Comparison of ENCODE assay signal across 13 mouse cellular contexts in the genomic region with DNA sequence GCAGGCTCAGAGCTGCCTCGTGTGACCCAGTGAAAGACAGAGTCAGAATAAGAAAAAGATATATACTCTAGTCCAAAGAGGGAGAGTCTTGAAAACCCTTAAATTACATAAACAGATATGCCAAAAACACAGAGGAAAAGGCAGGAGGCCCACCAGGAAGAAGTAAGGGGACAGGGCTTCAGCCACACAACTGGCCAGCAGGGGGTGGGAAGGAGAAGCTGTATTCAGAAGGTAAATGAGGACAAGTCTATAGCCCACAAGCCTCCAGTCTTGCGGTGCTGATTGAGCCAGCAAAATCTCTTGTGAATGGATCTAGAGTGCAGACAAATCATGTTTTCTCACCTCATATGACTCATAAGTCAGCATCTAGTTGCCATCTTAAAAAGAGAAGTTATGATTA.
"Had no signal": no experiment of that assay in that cellular context is flagged by ENCODE, and none has a peak within 500 bp of the region (broad histone marks: within the 10 kb centered on the region; RNA-seq: fewer than 3 reads in every experiment).

No protein-coding gene starts in this region.

- H3K9ac ChIP-seq: intestine, embryonic 15.5 days; limb, embryonic 15.5 days; liver, embryonic 14.5 days; midbrain, embryonic 12.5 days had no signal

- H3K9me3 ChIP-seq: intestine, embryonic 15.5 days; limb, embryonic 15.5 days; midbrain, embryonic 12.5 days had no signal

- H3K27ac ChIP-seq: intestine, embryonic 15.5 days; kidney, postnatal 0 days; left cerebral cortex, adult 2 months; limb, embryonic 15.5 days; liver, embryonic 14.5 days; midbrain, embryonic 12.5 days had no signal

- H3K4me3 ChIP-seq: intestine, embryonic 15.5 days; left cerebral cortex, adult 2 months; limb, embryonic 15.5 days; midbrain, embryonic 12.5 days had no signal

- DNase-seq: kidney, adult 18-20 months; kidney, postnatal 4 days; lung, adult 18-20 months; right cerebral cortex, postnatal 4 days; spleen, adult 18-20 months; thymus, adult 2 months; thymus, postnatal 36 days had no signal

- H3K27me3 ChIP-seq: intestine, embryonic 15.5 days; limb, embryonic 15.5 days; midbrain, embryonic 12.5 days had no signal

- H3K36me3 ChIP-seq: intestine, embryonic 15.5 days; limb, embryonic 15.5 days; midbrain, embryonic 12.5 days had no signal

- H3K4me1 ChIP-seq: intestine, embryonic 15.5 days; limb, embryonic 15.5 days; midbrain, embryonic 12.5 days had no signal

- H3K4me2 ChIP-seq: intestine, embryonic 15.5 days; limb, embryonic 15.5 days; midbrain, embryonic 12.5 days had no signal

- ATAC-seq: intestine, embryonic 15.5 days had no signal
